Mouse (Mus musculus): Measurements from ENCODE around the gene Slit1. TPM values are rescaled to one million over a fixed set of nuclear protein-coding genes. Genes with fewer than 3 reads are reported as not detected.

Slit1 gene
- polyA plus RNA-seq, 1 experiment from 2014 or later, result 18.0 TPM

- Histone ChIP-seq H3K27ac (peak overlapping the region; percentile 60; the same call in 1 of the 2 replicates), H3K27me3 (ENCODE audit: insufficient read depth, poor library complexity, severe bottlenecking) (peaks cover 96% of the 10 kb centered on the region), H3K36me3 (no peaks in the 10 kb centered on the region), H3K9me3 (no peaks in the 10 kb centered on the region), H3K4me3 (peak overlapping the region; percentile 23; the same call in 1 of the 2 replicates), H3K4me1 (replicated peaks) (peaks cover 68% of the 10 kb centered on the region)
- no peak for DNase-seq (ENCODE audit: low spot score)
- 17% methylated on average over 15 of the region's 15 CpGs for WGBS
These were observed 64.4 kb downstream of the Slit1 start for GRCm38 (mm10) chr19:41679028-41679427.

- DNase-seq (ENCODE audit: low spot score), result no peak
- H3K36me3 ChIP-seq, result no peaks in the 10 kb centered on the region
- H3K27ac ChIP-seq, result no peak overlapping the region
- WGBS, result 65% methylated on average over 4 of the region's 4 CpGs
- H3K4me3 ChIP-seq, result no peak overlapping the region
- H3K4me1 ChIP-seq (replicated peaks), result peaks cover 78% of the 10 kb centered on the region
- H3K9me3 ChIP-seq, result no peaks in the 10 kb centered on the region
- H3K27me3 ChIP-seq (ENCODE audit: insufficient read depth, poor library complexity, severe bottlenecking), result peaks cover 96% of the 10 kb centered on the region
These were observed 65.9 kb downstream of the Slit1 start for GRCm38 (mm10) chr19:41677575-41677974.

DNA sequence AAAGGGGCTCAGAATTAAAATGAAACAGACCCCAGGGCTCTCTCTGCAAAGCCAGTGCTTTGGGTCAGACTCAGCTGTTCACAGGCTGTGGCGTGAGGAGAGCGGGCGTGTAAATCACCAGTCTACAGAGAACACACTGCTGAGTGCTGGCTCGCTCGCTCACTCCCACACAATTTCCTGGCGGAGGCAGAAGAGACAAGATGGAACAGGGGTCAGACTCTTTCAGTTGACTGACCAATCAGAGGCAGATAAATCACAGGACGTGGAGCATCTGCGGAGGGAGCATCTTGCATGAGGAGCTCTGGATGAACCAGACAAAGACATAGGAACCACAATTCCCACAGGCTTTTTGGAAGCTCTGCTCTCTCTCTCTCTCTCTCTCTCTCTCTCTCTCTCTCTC is 67.9 kb downstream of the Slit1 start:
- Histone ChIP-seq H3K36me3 (no peaks in the 10 kb centered on the region), H3K9me3 (no peaks in the 10 kb centered on the region), H3K4me3 (no peak overlapping the region), H3K4me1 (replicated peaks) (peaks cover 94% of the 10 kb centered on the region), H3K27ac (peak overlapping the region; percentile 76), H3K27me3 (ENCODE audit: insufficient read depth, poor library complexity, severe bottlenecking) (peaks cover 91% of the 10 kb centered on the region)
- DNase-seq (ENCODE audit: low spot score), result no peak
- 70% methylated on average over 8 of the region's 8 CpGs for WGBS

DNA sequence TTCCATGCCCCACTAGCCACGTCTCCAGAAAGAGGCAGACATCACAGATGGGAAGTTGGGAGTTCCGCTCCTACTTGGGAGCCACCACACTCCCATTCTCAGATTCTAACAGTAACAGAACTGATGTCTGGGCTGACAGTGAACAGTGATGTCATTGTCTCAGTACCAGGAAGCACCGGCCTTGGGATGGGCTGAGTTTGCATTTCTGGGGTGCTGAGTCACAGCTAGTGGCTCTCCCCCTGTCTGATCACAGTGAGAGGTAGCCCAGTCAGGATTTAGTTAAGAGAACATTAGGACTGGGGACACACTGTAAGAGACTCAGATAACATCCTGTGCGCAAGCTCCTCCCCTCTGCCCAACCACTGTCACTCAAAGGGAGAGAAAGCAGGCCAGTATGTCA is 69.1 kb downstream of the Slit1 start:
- Histone ChIP-seq H3K27me3 (ENCODE audit: insufficient read depth, poor library complexity, severe bottlenecking) (peaks cover 85% of the 10 kb centered on the region), H3K4me3 (no peak overlapping the region), H3K4me1 (replicated peaks) (peaks cover 95% of the 10 kb centered on the region), H3K9me3 (no peaks in the 10 kb centered on the region), H3K27ac (peak overlapping the region; percentile 74), H3K36me3 (no peaks in the 10 kb centered on the region)
- no peak for DNase-seq (ENCODE audit: low spot score)
- 82% methylated on average over 4 of the region's 4 CpGs for WGBS

DNA sequence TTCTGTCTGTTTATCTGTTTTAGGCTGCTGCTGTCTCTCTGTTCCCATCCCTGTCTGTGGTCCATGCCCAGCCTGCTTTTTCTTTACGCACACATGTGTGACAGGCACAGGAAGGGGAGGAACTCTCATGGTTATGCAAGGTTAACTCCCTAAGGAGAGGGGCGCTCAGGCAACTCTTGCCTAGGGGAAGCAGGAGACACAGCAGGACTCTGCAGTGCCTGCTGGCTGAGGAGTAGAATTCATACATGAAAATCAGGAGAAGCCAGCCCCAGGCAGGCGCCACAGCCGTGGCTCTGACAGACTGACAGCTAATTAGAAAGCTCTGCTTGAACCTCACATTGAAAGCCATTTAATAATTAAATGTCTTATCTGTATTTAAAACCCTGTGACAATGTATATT is 70.6 kb downstream of the Slit1 start:
- WGBS, result 31% methylated on average over 4 of the region's 4 CpGs
- Histone ChIP-seq H3K4me1 (replicated peaks) (peaks cover 97% of the 10 kb centered on the region), H3K9me3 (no peaks in the 10 kb centered on the region), H3K4me3 (no peak overlapping the region), H3K27me3 (ENCODE audit: insufficient read depth, poor library complexity, severe bottlenecking) (peaks cover 85% of the 10 kb centered on the region), H3K27ac (peak overlapping the region; percentile 74), H3K36me3 (no peaks in the 10 kb centered on the region)
- DNase-seq (ENCODE audit: low spot score), result peak; percentile 33

- Histone ChIP-seq H3K4me1 (replicated peaks) (peaks cover 96% of the 10 kb centered on the region), H3K27me3 (ENCODE audit: insufficient read depth, poor library complexity, severe bottlenecking) (peaks cover 85% of the 10 kb centered on the region), H3K27ac (peak overlapping the region; percentile 74), H3K4me3 (no peak overlapping the region), H3K36me3 (no peaks in the 10 kb centered on the region), H3K9me3 (no peaks in the 10 kb centered on the region)
- DNase-seq (ENCODE audit: low spot score), result peak; percentile 62
- 25% methylated on average over 7 of the region's 7 CpGs for WGBS
These were observed 72.5 kb downstream of the Slit1 start for GRCm38 (mm10) chr19:41670931-41671330.

DNA sequence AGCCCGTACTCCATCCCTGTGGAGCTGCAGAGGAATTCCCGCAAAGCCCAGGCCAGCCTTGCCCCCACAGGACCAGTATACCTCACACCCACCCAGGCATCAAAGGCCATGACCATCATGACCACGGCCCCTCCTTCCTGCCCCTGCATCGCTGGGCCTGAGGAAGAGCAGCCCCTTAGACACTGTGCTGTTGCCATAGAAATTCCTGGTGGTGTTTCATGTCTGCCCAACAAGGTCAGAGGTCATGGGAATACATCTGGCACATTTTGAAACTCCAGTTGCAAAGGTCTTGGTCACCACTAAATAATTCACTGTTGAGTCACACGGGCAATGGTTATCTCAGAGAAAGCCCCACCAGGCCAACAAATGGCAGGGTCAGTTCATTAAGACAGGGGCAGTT is 73.0 kb downstream of the Slit1 start:
- Histone ChIP-seq H3K4me3 (no peak overlapping the region), H3K36me3 (no peaks in the 10 kb centered on the region), H3K9me3 (no peaks in the 10 kb centered on the region), H3K27me3 (ENCODE audit: insufficient read depth, poor library complexity, severe bottlenecking) (peaks cover 85% of the 10 kb centered on the region), H3K27ac (peak overlapping the region; percentile 80), H3K4me1 (replicated peaks) (peaks cover 96% of the 10 kb centered on the region)
- WGBS, result 8% methylated on average over 5 of the region's 5 CpGs
- peak; percentile 79 for DNase-seq (ENCODE audit: low spot score)

DNA sequence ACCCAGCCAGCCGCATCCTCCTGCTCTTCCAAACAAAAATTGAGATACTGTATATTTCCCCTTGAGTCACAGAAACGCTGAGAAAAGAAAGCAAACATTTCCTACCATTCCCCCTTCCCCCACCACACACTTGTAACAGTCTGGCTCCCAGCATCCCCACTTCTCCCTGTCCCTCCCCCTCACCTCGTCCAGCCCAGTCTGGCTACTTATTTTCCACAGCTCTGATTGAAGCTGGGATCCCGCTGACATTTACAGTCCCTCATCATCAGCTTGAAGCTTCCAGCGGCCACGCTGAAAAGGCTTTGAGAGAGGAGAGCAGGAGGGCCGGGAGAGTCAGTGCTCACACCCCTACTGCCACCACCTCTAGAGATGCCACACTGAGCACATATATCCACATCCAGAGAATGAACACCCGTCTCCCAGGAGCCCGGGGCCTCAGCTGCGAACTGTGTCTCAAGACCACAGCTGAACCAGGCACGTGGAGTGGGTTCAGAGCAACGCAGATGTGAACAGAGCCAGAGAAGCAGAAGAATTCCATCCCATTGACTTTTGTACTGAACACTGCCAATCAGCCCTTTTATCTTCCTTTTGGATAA is 73.6 kb downstream of the Slit1 start:
- Histone ChIP-seq H3K4me1 (replicated peaks) (peaks cover 96% of the 10 kb centered on the region), H3K27ac (peak overlapping the region; percentile 80), H3K4me3 (peak overlapping the region; percentile 18; the same call in 1 of the 2 replicates), H3K36me3 (no peaks in the 10 kb centered on the region), H3K9me3 (no peaks in the 10 kb centered on the region), H3K27me3 (ENCODE audit: insufficient read depth, poor library complexity, severe bottlenecking) (peaks cover 85% of the 10 kb centered on the region)
- 17% methylated on average over 12 of the region's 12 CpGs for WGBS
- no peak for DNase-seq (ENCODE audit: low spot score)

- no peaks in the 10 kb centered on the region for H3K36me3 ChIP-seq
- no peak overlapping the region for H3K4me3 ChIP-seq
- no peak overlapping the region for H3K27ac ChIP-seq
- no peak for DNase-seq (ENCODE audit: low spot score)
- peaks cover 85% of the 10 kb centered on the region for H3K27me3 ChIP-seq (ENCODE audit: insufficient read depth, poor library complexity, severe bottlenecking)
- H3K9me3 ChIP-seq, result no peaks in the 10 kb centered on the region
- 47% methylated on average over 6 of the region's 6 CpGs for WGBS
- H3K4me1 ChIP-seq (replicated peaks), result peaks cover 96% of the 10 kb centered on the region
These were observed 75.9 kb downstream of the Slit1 start for GRCm38 (mm10) chr19:41667591-41667990.

DNA sequence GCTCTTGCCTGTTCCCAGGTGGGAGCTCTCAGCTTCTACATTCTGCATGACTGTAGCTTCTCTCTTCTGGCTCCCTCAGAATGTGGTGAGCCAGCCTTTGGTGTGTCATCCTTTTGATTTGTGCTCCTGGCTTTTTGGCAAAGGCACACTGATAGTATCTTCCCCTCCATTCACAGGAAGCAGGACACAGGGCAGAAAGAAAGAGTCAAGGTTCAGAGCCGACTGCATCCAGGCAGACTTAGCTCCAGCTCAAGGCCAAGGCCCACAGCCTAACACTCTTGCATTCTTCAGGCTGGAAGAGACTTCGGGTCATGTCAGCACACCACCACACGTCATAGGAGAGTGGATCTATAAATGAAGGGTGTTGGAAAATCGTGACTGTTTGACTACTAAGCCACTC is 77.5 kb downstream of the Slit1 start:
- Histone ChIP-seq H3K4me1 (replicated peaks) (peaks cover 90% of the 10 kb centered on the region), H3K4me3 (no peak overlapping the region), H3K27ac (no peak overlapping the region), H3K9me3 (no peaks in the 10 kb centered on the region), H3K36me3 (no peaks in the 10 kb centered on the region), H3K27me3 (ENCODE audit: insufficient read depth, poor library complexity, severe bottlenecking) (peaks cover 90% of the 10 kb centered on the region)
- no peak for DNase-seq (ENCODE audit: low spot score)
- WGBS, result 72% methylated on average over 4 of the region's 4 CpGs

DNA sequence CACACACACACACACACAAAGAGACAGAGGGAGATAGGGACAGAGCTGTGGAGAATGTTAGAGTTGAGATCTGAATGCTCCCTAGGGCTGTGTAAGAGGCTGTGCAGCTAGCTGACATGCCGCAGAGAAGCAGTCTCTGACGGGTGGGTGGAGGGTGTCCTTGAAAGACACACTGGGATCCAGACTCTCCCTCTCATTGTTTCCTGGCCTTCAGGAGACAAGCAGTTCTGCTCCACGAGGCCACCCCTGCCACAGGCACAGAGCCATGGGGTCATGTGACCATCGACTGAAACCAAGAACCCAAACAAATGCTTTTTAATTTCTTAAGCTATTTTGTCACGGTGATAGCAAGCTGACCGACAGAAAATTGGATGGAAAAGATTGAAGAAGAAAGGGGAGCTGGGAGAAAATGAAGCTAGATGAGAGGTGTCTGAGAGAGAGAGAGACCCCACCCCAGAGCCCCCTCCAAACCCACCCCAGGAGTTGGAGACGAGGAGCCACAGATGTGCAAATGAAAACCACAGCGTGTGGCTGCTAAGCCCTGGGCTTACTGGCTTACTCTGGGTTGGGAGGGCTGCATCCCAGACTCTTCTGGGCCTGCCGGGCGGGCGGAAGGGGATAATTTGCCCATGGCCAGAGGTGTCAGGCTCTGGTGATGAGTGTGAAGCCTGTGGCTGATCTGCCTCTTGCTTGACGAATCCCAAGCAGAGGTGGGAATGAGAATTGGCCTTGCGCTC is 79.8 kb downstream of the Slit1 start:
- Histone ChIP-seq H3K27me3 (ENCODE audit: insufficient read depth, poor library complexity, severe bottlenecking) (peaks cover 100% of the 10 kb centered on the region), H3K9me3 (no peaks in the 10 kb centered on the region), H3K27ac (peak overlapping the region; percentile 72), H3K36me3 (no peaks in the 10 kb centered on the region), H3K4me1 (replicated peaks) (peaks cover 80% of the 10 kb centered on the region), H3K4me3 (no peak overlapping the region; the same call in 1 of the 2 replicates)
- no peak for DNase-seq (ENCODE audit: low spot score)
- WGBS, result 5% methylated on average over 13 of the region's 13 CpGs

- Histone ChIP-seq H3K4me3 (no peak overlapping the region), H3K27me3 (ENCODE audit: insufficient read depth, poor library complexity, severe bottlenecking) (peaks cover 100% of the 10 kb centered on the region), H3K9me3 (no peaks in the 10 kb centered on the region), H3K27ac (peak overlapping the region; percentile 8; the same call in 1 of the 2 replicates), H3K4me1 (replicated peaks) (peaks cover 81% of the 10 kb centered on the region), H3K36me3 (no peaks in the 10 kb centered on the region)
- 72% methylated on average over 13 of the region's 13 CpGs for WGBS
- no peak for DNase-seq (ENCODE audit: low spot score)
These were observed 82.0 kb downstream of the Slit1 start for GRCm38 (mm10) chr19:41661466-41661865.

GRCm38 (mm10) chr19:41660999-41661374 is 82.5 kb downstream of the Slit1 start:
- 31% methylated on average over 4 of the region's 4 CpGs for WGBS
- H3K27me3 ChIP-seq (ENCODE audit: insufficient read depth, poor library complexity, severe bottlenecking), result peaks cover 100% of the 10 kb centered on the region
- H3K27ac ChIP-seq, result no peak overlapping the region; the same call in 1 of the 2 replicates
- peaks cover 81% of the 10 kb centered on the region for H3K4me1 ChIP-seq (replicated peaks)
- peak; percentile 61 for DNase-seq (ENCODE audit: low spot score)
- H3K36me3 ChIP-seq, result no peaks in the 10 kb centered on the region
- no peak overlapping the region for H3K4me3 ChIP-seq
- no peaks in the 10 kb centered on the region for H3K9me3 ChIP-seq
